Mouse (Mus musculus): ENCODE measurements around the gene Kat7. TPM values are rescaled to one million over a fixed set of nuclear protein-coding genes. Genes with fewer than 3 reads are reported as not detected.

The Kat7 gene
- 18.6 TPM for polyA plus RNA-seq (2014; fragmentation: Illumina TruSeq; extraction: RNeasy Lipid Tissue Mini Kit (QIAGEN cat#74804); ENCODE audit: insufficient read depth, low read depth, low replicate concordance)

GRCm38 (mm10) chr11:95310007-95310647, at the start of gene Kat7:
Gene Kat7 (minus strand): TSS chr11:95310246.

GRCm38 (mm10) chr11:95336568-95337128, 26.6 kb upstream of the Kat7 start, which contains the start of gene Fam117a:
Gene Fam117a (plus strand): TSS chr11:95337018.

GRCm38 (mm10) chr11:95261178-95261751, 48.8 kb downstream of the Kat7 start, which contains the start of gene Tac4:
Gene Tac4 (plus strand): TSS chr11:95261529.

Other genes with a start within 250 kb of the Kat7 start
- gene Itga3, start 233.4 kb downstream of the Kat7 start, polyA plus RNA-seq (2014; fragmentation: Illumina TruSeq; extraction: RNeasy Lipid Tissue Mini Kit (QIAGEN cat#74804); ENCODE audit: insufficient read depth, low read depth, low replicate concordance): 43.5 TPM
- gene Dlx3, start 190.1 kb downstream of the Kat7 start, polyA plus RNA-seq (2014; fragmentation: Illumina TruSeq; extraction: RNeasy Lipid Tissue Mini Kit (QIAGEN cat#74804); ENCODE audit: insufficient read depth, low read depth, low replicate concordance): not detected
- 0.34 TPM for gene Dlx4, start 164.0 kb downstream of the Kat7 start, polyA plus RNA-seq (2014; fragmentation: Illumina TruSeq; extraction: RNeasy Lipid Tissue Mini Kit (QIAGEN cat#74804); ENCODE audit: insufficient read depth, low read depth, low replicate concordance)
- gene Tac4, start 48.7 kb downstream of the Kat7 start, polyA plus RNA-seq (2014; fragmentation: Illumina TruSeq; extraction: RNeasy Lipid Tissue Mini Kit (QIAGEN cat#74804); ENCODE audit: insufficient read depth, low read depth, low replicate concordance): 0.25 TPM
- 19.8 TPM for gene Fam117a, start 26.8 kb upstream of the Kat7 start, polyA plus RNA-seq (2014; fragmentation: Illumina TruSeq; extraction: RNeasy Lipid Tissue Mini Kit (QIAGEN cat#74804); ENCODE audit: insufficient read depth, low read depth, low replicate concordance)
- 55.0 TPM for gene Slc35b1, start 74.4 kb upstream of the Kat7 start, polyA plus RNA-seq (2014; fragmentation: Illumina TruSeq; extraction: RNeasy Lipid Tissue Mini Kit (QIAGEN cat#74804); ENCODE audit: insufficient read depth, low read depth, low replicate concordance)
- gene Spop, start 103.8 kb upstream of the Kat7 start, polyA plus RNA-seq (2014; fragmentation: Illumina TruSeq; extraction: RNeasy Lipid Tissue Mini Kit (QIAGEN cat#74804); ENCODE audit: insufficient read depth, low read depth, low replicate concordance): 123 TPM
- gene Nxph3, start 204.3 kb upstream of the Kat7 start, polyA plus RNA-seq (2014; fragmentation: Illumina TruSeq; extraction: RNeasy Lipid Tissue Mini Kit (QIAGEN cat#74804); ENCODE audit: insufficient read depth, low read depth, low replicate concordance): 8.1 TPM